Mouse (Mus musculus) ES-E14 (cell line): ENCODE data around the gene Dmrtc2. TPM values are rescaled to one million over a fixed set of nuclear protein-coding genes. Genes with fewer than 3 reads are reported as not detected.

Experiments used
- DNase-seq: peaks from one replicate; pipeline ENCODE4 v3.0.0-alpha.2; 2013; ENCODE audit warnings: low read depth, low spot score
- H3K27ac ChIP-seq: 2 replicates; pipeline ENCODE4 v1.5.1; 2012; ENCODE audit warnings: low read depth, mild to moderate bottlenecking, low read length, moderate library complexity, mixed read lengths; ENCODE audit not compliant: poor library complexity, insufficient read depth, severe bottlenecking
- H3K36me3 ChIP-seq: 2 replicates; pipeline ENCODE4 v1.6.1; 2012; ENCODE audit warnings: mild to moderate bottlenecking, low read length, moderate library complexity, mixed read lengths; ENCODE audit not compliant: control insufficient read depth, poor library complexity, insufficient read depth, severe bottlenecking
- H3K4me1 ChIP-seq, 2 experiments: fragments of 150-350 bp in 1 of 2; sonication (generic) in 1 of 2; 2 replicates each; pipeline ENCODE4 v1.6.1; 2012; ENCODE audit warnings: low read length in 2 of 2, mild to moderate bottlenecking in 1 of 2, mixed read lengths in 1 of 2; ENCODE audit not compliant: control insufficient read depth in 2 of 2, insufficient read depth in 2 of 2, poor library complexity in 1 of 2
- H3K4me3 ChIP-seq, 2 experiments: fragments of 150-350 bp in 1 of 2; sonication (generic) in 1 of 2; 2 replicates each; pipeline ENCODE4 v1.5.1; 2012; ENCODE audit warnings: low read length in 2 of 2, low read depth in 1 of 2, mild to moderate bottlenecking in 1 of 2, mixed read lengths in 1 of 2; ENCODE audit not compliant: insufficient read depth in 1 of 2, poor library complexity in 1 of 2, severe bottlenecking in 1 of 2
- H3K9ac ChIP-seq: 2 replicates; pipeline ENCODE4 v1.6.1; 2012; ENCODE audit warnings: low read depth, mild to moderate bottlenecking, low read length, mixed read lengths; ENCODE audit not compliant: poor library complexity, insufficient read depth, severe bottlenecking
- H3K9me3 ChIP-seq: fragments of 150-350 bp; sonication (generic); 2 replicates; pipeline ENCODE4 v1.6.1; 2012; ENCODE audit warnings: low read depth, mild to moderate bottlenecking, low read length; ENCODE audit not compliant: control insufficient read depth, insufficient read depth
- CHD2 ChIP-seq: IDR thresholded peaks from 2 replicates; pipeline ENCODE4 v1.6.1; 2014; ENCODE audit warnings: mild to moderate bottlenecking, low read depth, low read length, inconsistent platforms
- HCFC1 ChIP-seq: IDR thresholded peaks from 2 replicates; pipeline ENCODE4 v1.6.1; 2012; ENCODE audit warnings: low read length, inconsistent platforms, borderline replicate concordance; ENCODE audit not compliant: insufficient read depth
- MAFK ChIP-seq: IDR thresholded peaks from 2 replicates; pipeline ENCODE4 v1.6.1; 2014; ENCODE audit warnings: mild to moderate bottlenecking, low read depth, low read length, inconsistent platforms; ENCODE audit not compliant: insufficient read depth
- ZC3H11A ChIP-seq: IDR thresholded peaks from 2 replicates; pipeline ENCODE4 v1.6.1; 2012; ENCODE audit warnings: low read depth, mild to moderate bottlenecking, inconsistent platforms, low read length, borderline replicate concordance
- ZNF384 ChIP-seq: IDR thresholded peaks from 2 replicates; pipeline ENCODE4 v1.6.1; 2012; ENCODE audit warnings: low read depth, low read length, inconsistent platforms
- in situ Hi-C, 2 experiments: fragments of 600-800 bp; cut with MboI; formaldehyde crosslinking; loops; one replicate each; pipeline ENCODE4 v1.15.1; 2025; ENCODE audit warnings: low sequenced_read_pairs in 2 of 2, inconsistent platforms in 1 of 2; ENCODE audit not compliant: unreplicated experiment in 2 of 2
- total RNA-seq: library from RNA; depleted of rRNA; stranded (reverse); fragments of 300-350 nt; gene quantifications from 2 replicates; pipeline ENCODE4 v1.2.3, GENCODE M21; 2012

Gene Dmrtc2
- total RNA-seq, 1 experiment, result 0.54 TPM

DNA sequence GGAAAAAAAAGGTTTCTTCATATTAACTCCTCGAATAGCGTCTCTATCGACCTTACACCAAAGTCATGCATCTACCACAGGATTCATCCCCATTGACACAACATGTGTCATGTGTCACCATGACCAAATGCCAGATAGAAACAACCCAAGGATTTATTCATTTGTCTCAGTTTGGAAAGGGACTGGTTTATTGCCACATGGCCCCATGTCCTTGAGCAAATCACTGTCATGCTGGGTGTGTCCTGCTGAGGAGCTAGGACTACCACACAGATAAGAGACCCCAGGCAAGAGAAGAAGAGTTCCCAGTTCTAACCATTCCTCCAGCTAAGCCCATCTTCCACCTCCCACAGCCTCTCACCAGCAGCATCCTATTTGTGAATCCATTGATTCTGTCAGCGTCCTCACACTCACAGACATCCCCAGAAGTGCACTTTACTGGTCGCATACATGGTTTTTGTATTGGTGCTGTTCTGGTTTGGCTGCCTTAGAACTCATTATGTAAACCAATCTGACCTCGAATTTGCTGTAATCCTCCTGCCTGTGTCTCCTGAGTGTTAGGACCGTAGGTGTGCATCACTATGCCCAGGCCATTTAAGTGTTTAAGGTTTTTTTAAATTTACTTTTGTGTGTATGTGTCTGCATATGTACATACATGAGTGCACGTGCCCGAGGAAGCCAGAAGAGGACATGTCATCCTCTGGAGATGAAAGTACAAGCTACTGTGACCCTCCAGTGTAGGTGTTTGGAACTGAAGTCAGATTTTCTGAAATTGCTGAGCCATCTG lies 12.8 kb downstream of the Dmrtc2 start:
- no peak overlapping the region for H3K9ac ChIP-seq
- peaks cover 7 to 31% of the 10 kb centered on the region in 2 experiments for H3K4me1 ChIP-seq
- no peak overlapping the region for H3K27ac ChIP-seq
- no peak overlapping the region for H3K4me3 ChIP-seq
- H3K9me3 ChIP-seq, result no peaks in the 10 kb centered on the region
- in situ Hi-C loops, result no loop called here
- DNase-seq, result no peak
- no peak for TF ChIP-seq MAFK
- peaks cover 30% of the 10 kb centered on the region for H3K36me3 ChIP-seq

DNA sequence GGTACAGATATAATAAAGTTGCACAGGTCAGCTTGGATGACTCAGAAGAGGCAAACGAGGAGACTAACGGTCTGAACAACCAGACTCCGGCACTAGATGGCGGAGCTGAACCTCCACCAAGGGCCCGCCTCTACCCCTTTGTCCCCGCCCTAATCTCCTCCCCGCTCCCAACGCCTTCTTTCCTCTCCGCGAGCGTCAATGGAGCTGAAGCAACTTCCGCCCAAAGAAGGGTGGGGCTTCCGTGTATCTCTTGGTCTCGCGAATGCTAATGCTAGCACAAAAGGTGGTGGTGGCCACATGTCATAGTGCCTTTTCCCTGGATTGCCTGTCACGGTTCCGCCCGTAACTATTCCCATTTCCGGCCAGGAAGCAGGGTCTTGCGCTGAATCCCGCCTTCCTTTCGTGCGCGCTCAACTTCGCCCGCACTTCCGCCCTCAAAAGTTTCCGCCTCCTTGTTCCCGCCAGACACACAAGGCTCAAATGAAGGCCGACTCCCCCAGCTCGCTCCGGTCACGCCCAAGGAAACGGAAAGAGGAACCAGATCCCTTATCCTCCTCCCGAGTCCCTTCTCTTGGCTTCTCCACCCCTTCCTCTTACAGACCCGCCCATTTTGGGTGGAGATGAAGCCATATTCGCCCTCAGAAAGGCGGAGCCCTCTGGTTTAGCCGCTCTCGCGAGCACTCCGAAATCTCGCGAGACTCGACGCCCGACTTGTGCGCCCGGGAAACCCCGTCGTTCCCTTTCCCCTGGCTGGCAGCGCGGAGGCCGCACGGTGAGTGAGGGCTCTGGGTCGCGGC lies 14.2 kb downstream of the Dmrtc2 start, which contains the start of gene Rps19:
Gene Rps19 (plus strand): TSS at position 476 of the 797 bp plus-strand sequence.
- peak within 1 kb of the TSS; percentile 70 to 98 for H3K4me3 ChIP-seq
- in situ Hi-C loops, result no loop called here
- no peak for TF ChIP-seq ZC3H11A
- 0 out of 2 replicates have a peak, but pooled peaks have one; percentile 25 for TF ChIP-seq MAFK
- no peak for TF ChIP-seq ZNF384
- TF ChIP-seq HCFC1, result peak; percentile 83
- TF ChIP-seq CHD2, result peak; percentile 100
- H3K9me3 ChIP-seq, result no peaks in the 10 kb centered on the region
- H3K4me1 ChIP-seq, result peaks cover 0 to 28% of the 10 kb centered on the region in 2 experiments; a peak in 2 of 4 replicates
- peak within 1 kb of the TSS; percentile 99 for H3K27ac ChIP-seq
- H3K36me3 ChIP-seq, result peaks cover 44% of the 10 kb centered on the region
- peak; percentile 99 for DNase-seq
- peak within 1 kb of the TSS; percentile 100 for H3K9ac ChIP-seq

DNA sequence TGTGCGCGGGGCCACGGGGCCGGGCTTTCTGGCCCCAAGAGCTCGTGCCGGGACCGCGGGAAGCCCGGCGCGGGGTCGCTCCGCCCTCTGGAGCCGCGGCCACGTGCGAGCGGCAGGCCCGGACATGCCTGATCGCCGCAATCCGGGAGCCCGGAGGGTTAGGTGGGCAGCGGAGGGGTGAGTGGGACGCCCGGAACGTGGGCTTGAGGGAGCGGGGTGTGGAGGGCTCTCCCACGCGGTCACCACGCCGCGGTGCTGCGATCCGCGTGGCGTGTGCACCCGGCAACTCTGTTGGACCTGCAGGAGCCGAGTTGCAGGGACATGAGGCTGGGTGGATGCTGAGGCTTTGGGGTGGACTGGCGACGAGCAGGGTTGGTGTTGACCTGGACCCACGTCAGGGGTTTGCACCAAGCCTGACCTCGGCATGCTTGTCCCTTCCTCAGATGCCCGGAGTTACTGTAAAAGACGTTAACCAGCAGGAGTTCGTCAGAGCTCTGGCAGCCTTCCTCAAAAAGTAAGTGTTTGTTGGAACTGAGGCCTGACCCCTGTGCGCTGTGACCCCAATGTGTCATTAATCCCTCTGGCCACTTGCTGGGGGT lies 14.9 kb downstream of the Dmrtc2 start:
- Histone ChIP-seq H3K4me3 (peak overlapping the region; percentile 70 to 98), H3K9me3 (no peaks in the 10 kb centered on the region), H3K9ac (peak overlapping the region; percentile 100), H3K4me1 (peaks cover 0 to 28% of the 10 kb centered on the region in 2 experiments; a peak in 2 of 4 replicates), H3K27ac (peak overlapping the region; percentile 94), H3K36me3 (peaks cover 51% of the 10 kb centered on the region)
- TF ChIP-seq ZC3H11A (no peak), HCFC1 (no peak), CHD2 (no peak), MAFK (no peak), ZNF384 (no peak)
- in situ Hi-C loops, result no loop called here
- DNase-seq, result no peak

DNA sequence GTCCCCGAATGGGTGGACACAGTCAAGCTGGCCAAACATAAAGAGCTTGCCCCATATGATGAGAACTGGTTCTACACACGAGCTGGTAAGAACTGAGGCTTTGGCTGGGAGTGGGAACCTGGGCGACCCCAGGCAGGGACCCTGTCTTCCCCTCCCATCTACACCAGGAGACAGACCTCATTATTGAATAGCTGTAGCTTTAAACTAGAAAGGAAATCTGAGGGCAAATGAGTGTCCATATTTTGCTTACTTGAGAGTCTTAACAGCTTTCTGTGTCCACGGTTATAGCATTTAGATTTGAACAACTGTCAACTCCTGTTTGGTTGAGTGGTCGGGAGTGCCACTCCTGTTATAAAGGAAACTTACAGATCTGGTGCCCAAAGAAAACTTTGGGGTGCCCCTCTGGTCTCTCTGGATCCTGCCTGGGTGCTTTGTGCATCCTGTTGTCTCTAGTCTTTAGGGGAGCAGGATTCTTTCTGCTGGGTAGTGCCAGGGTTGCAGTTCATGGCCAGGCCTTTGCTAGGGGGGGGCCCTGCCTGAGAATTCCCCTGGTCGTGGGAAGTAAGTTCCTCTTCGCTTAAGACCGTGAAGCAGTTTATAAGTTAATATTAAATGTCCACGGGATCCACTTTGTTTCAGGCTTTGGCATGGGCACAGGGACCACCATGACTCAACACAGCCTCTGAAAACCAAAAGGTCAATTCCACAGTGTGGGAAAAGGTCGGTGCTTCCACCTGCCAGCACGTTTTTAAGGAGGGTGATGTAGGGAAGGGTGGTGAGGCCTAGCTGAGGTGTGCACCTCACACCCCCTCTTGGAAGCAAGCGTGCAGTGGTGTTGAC lies 15.8 kb downstream of the Dmrtc2 start:
- H3K9me3 ChIP-seq, result no peaks in the 10 kb centered on the region
- peaks cover 57% of the 10 kb centered on the region for H3K36me3 ChIP-seq
- TF ChIP-seq HCFC1, result no peak
- no peak for TF ChIP-seq MAFK
- no peak for TF ChIP-seq ZNF384
- TF ChIP-seq ZC3H11A, result no peak
- no peak for TF ChIP-seq CHD2
- H3K4me3 ChIP-seq, result peak overlapping the region; percentile 70 to 98
- peaks cover 0 to 20% of the 10 kb centered on the region in 2 experiments; a peak in 1 of 4 replicates for H3K4me1 ChIP-seq
- in situ Hi-C loops, result no loop called here
- peak overlapping the region; percentile 94 for H3K27ac ChIP-seq
- H3K9ac ChIP-seq, result peak overlapping the region; percentile 100
- DNase-seq, result no peak
